Mouse (Mus musculus) hindbrain, embryonic 10.5 days (tissue): ENCODE measurements around the gene March6. TPM values are rescaled to one million over a fixed set of nuclear protein-coding genes. Genes with fewer than 3 reads are reported as not detected.

Experiments
- DNase-seq: peaks from one replicate; pipeline ENCODE4 v3.0.0-alpha.2; 2017; ENCODE audit warnings: low spot score
- H3K27ac ChIP-seq: fragments of 300-500 bp; sonication (generic); 2 replicates; pipeline ENCODE4 v1.5.1; 2016; ENCODE audit warnings: mild to moderate bottlenecking, moderate library complexity
- H3K27me3 ChIP-seq: fragments of 300-500 bp; sonication (generic); 2 replicates; pipeline ENCODE4 v1.6.1; 2016; ENCODE audit warnings: mild to moderate bottlenecking; ENCODE audit not compliant: poor library complexity, insufficient read depth, severe bottlenecking
- H3K36me3 ChIP-seq: fragments of 300-500 bp; sonication (generic); 2 replicates; pipeline ENCODE4 v1.6.1; 2016; ENCODE audit warnings: mild to moderate bottlenecking, moderate library complexity
- H3K4me1 ChIP-seq: fragments of 300-500 bp; sonication (generic); replicated peaks from 2 replicates; pipeline ENCODE4 v1.6.1; 2016; ENCODE audit warnings: mild to moderate bottlenecking
- H3K4me3 ChIP-seq: fragments of 300-500 bp; sonication (generic); 2 replicates; pipeline ENCODE4 v1.5.1; 2016; ENCODE audit warnings: mild to moderate bottlenecking, moderate library complexity
- H3K9me3 ChIP-seq: fragments of 300-500 bp; sonication (generic); 2 replicates; pipeline ENCODE4 v1.6.1; 2016; ENCODE audit warnings: mild to moderate bottlenecking, moderate library complexity
- WGBS: fragments of 180-500 bp; shearing (Covaris S2); methylation state at CpG from one replicate; pipeline ENCODE4 v1.1.7; 2016; 5-methylcytosine and 5-hydroxymethylcytosine counted together
- polyA plus RNA-seq: library from polyadenylated mRNA; unstranded; fragments of >200 nt; fragmentation: Nextera tagmentation; extraction: Ambion mirVana; gene quantifications from 2 replicates; pipeline ENCODE4 v1.2.1, GENCODE M21; 2016

Gene March6
- polyA plus RNA-seq, 1 experiment from 2014 or later, result 34.5 TPM

DNA sequence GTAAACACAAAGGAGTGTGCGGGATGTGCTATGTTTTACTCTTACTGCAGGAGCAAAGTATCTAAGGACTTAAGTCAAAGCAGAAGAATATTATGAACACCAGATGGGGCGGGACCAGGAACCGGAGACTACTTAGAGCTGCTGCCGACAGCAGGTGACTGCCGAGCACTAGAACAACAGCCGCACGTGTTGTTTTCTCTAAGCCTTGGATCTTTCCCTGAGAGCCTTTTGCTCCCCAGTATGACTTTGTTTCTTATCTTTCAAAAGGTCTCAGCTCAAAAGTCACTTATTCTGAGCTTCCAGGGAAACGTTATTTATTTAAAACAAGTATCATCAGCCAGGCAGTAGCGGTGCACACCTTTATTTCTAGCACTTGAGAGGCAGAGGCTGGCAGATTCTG, 36.0 kb downstream of the March6 start:
- H3K9me3 ChIP-seq, result no peaks in the 10 kb centered on the region
- WGBS, result 91% methylated on average over 9 of the region's 9 CpGs
- no peaks in the 10 kb centered on the region for H3K27me3 ChIP-seq
- H3K27ac ChIP-seq, result no peak overlapping the region
- no peaks in the 10 kb centered on the region for H3K4me1 ChIP-seq
- no peak overlapping the region for H3K4me3 ChIP-seq
- H3K36me3 ChIP-seq, result peaks cover 87% of the 10 kb centered on the region
- no peak for DNase-seq

DNA sequence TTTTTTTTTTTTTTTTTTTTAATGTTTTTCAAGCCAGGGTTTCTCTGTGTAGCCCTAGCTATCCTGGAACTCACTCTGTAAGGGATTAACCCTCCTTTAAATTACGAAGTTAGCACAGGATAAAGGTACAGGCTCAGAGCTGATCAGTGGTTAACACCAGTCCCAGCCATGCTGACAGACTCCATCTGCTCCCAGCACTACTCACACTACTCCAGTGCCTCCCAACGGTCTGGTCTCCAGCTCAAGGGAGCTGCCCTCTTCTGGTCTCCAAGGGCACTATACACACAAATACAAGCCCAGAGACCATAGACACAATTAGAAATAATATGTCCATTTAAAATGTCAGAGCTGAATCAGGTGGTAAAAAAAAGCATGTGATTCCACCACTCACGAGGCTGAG, 36.5 kb downstream of the March6 start:
- Histone ChIP-seq H3K9me3 (no peaks in the 10 kb centered on the region), H3K27me3 (no peaks in the 10 kb centered on the region), H3K4me3 (no peak overlapping the region), H3K4me1 (no peaks in the 10 kb centered on the region), H3K27ac (no peak overlapping the region), H3K36me3 (peaks cover 87% of the 10 kb centered on the region)
- 73% methylated on average over 3 of the region's 3 CpGs for WGBS
- DNase-seq, result no peak

DNA sequence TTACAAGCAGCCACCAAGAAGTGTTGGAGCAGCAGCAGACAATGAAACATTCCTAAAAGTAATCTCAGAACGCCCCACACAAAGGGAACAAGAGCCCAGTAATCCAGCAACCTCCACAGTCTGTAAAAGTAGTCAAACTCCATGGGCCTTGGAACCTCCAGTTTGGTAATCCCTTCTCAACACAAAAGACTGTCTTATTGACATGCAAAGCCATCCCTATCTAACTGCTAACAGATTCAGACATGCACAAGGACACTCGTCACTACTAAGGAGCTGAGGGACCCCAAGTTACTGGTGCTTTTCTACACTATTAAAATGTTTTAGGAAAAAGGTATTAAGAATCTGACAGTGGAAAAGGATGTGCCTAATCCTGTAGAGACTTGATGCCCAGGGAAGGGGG, 43.4 kb downstream of the March6 start:
- H3K27ac ChIP-seq, result no peak overlapping the region
- no peaks in the 10 kb centered on the region for H3K27me3 ChIP-seq
- 78% methylated on average over 2 of the region's 2 CpGs for WGBS
- peaks cover 84% of the 10 kb centered on the region for H3K36me3 ChIP-seq
- H3K4me1 ChIP-seq, result no peaks in the 10 kb centered on the region
- DNase-seq, result no peak
- no peaks in the 10 kb centered on the region for H3K9me3 ChIP-seq
- no peak overlapping the region for H3K4me3 ChIP-seq

DNA sequence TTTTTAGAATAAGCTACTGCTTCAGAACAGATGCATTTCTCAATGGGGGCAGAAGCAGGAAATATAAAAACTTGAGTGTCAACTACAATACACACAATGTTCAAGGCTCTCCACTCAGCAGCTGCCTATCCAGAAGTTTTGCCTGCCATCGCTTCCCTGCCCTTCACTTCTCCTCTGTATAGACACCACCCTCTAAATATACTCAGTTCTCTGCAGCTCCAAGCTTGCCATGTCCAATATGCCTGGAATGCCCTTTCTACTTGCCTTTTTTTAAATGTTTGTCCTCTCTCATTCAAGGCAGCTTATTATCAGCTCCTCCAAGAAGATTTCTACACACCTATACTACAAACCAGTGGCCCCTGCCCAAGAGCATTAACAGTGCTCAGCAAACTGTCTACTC, 54.2 kb downstream of the March6 start:
- 94% methylated on average over 1 of the region's 1 CpGs for WGBS
- H3K36me3 ChIP-seq, result peaks cover 81% of the 10 kb centered on the region

DNA sequence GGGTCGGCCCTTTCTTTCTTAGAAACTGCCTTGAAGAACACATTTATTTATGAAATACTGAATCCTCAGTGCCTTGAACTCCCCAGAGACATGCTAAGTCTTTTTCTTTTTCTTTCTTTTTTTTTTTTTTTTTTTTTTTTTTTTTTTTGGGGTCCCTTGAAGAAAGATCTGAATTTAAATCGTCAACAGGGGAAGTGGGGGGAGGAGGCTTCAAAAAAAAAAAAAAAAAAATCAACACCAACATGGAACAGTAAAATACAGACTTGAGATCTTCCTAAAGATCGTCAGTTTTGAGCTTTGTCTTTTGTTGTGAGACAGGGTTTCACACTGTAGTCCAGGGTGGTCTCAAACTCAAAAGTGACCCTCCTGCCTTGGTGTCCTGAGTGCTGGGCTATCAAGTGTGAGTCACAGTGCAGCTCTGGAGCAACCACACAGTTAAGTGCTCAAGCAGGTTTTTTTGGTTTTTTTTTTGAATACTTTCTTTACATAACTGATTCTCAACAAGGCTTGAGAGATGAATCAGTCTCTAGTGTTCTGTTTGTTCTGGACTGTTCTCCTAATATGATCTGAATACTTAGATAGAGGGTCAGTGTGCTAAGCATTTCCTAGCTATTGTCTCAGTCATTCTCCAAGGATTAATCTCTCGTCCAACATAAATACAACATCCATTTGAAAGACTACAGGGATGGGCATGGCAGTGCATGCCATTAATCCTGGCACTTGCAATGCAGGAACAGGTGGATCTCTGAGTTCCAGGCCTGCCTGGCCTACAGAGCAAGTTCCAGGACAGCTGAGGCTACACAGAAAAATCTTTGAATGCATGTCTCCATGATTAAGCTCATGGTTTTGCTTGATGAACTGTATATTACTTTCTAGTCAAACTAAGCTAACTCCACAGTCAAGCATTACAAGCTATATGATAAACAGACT, 57.9 kb downstream of the March6 start:
- 90% methylated on average over 4 of the region's 4 CpGs for WGBS
- Histone ChIP-seq H3K27ac (no peak overlapping the region), H3K27me3 (no peaks in the 10 kb centered on the region), H3K9me3 (no peaks in the 10 kb centered on the region), H3K36me3 (peaks cover 74% of the 10 kb centered on the region), H3K4me3 (no peak overlapping the region), H3K4me1 (no peaks in the 10 kb centered on the region)
- no peak for DNase-seq

More for the DNA sequence above, 54.2 kb downstream of the March6 start:
- no peak overlapping the region for H3K27ac ChIP-seq
- H3K9me3 ChIP-seq, result no peaks in the 10 kb centered on the region
- no peaks in the 10 kb centered on the region for H3K4me1 ChIP-seq
- no peak for DNase-seq
- H3K27me3 ChIP-seq, result no peaks in the 10 kb centered on the region
- no peak overlapping the region for H3K4me3 ChIP-seq

- Histone ChIP-seq H3K27ac (no peak overlapping the region), H3K36me3 (peaks cover 75% of the 10 kb centered on the region), H3K4me3 (no peak overlapping the region), H3K27me3 (no peaks in the 10 kb centered on the region), H3K4me1 (no peaks in the 10 kb centered on the region), H3K9me3 (no peaks in the 10 kb centered on the region)
- 93% methylated on average over 4 of the region's 4 CpGs for WGBS
- no peak for DNase-seq
Measured at GRCm38 (mm10) chr15:31471529-31471928, 59.3 kb downstream of the March6 start.

DNA sequence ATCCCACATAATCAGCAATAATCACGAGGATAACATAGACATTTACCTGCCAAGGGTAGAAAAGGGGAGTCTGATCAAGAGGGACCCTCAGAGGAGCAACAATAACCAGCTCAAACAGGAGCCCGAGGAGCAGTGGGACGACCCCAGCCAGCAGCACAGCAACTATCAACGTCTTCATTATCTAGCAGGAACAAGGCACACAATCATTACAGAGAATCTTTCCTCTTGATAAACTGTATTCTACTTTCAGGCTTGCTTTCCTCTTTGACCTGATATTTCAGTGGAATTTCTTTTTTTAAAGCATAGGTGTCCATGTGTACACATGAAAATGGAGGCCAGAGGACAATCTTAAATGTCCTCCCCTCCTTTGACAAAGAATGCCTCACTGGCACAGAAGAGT, 61.4 kb downstream of the March6 start:
- H3K4me1 ChIP-seq, result no peaks in the 10 kb centered on the region
- no peaks in the 10 kb centered on the region for H3K27me3 ChIP-seq
- no peak for DNase-seq
- H3K36me3 ChIP-seq, result peaks cover 80% of the 10 kb centered on the region
- no peak overlapping the region for H3K27ac ChIP-seq
- H3K9me3 ChIP-seq, result no peaks in the 10 kb centered on the region
- H3K4me3 ChIP-seq, result no peak overlapping the region
- 87% methylated on average over 4 of the region's 4 CpGs for WGBS

- DNase-seq, result no peak
- WGBS, result 92% methylated on average over 5 of the region's 5 CpGs
- no peak overlapping the region for H3K4me3 ChIP-seq
- H3K27ac ChIP-seq, result no peak overlapping the region
- no peaks in the 10 kb centered on the region for H3K9me3 ChIP-seq
- H3K27me3 ChIP-seq, result no peaks in the 10 kb centered on the region
- H3K4me1 ChIP-seq, result no peaks in the 10 kb centered on the region
- peaks cover 81% of the 10 kb centered on the region for H3K36me3 ChIP-seq
Measured at GRCm38 (mm10) chr15:31468806-31469205, 62.0 kb downstream of the March6 start.

- Histone ChIP-seq H3K4me3 (no peak overlapping the region), H3K27me3 (no peaks in the 10 kb centered on the region), H3K36me3 (peaks cover 93% of the 10 kb centered on the region), H3K9me3 (no peaks in the 10 kb centered on the region), H3K27ac (no peak overlapping the region), H3K4me1 (no peaks in the 10 kb centered on the region)
- 84% methylated on average over 1 of the region's 1 CpGs for WGBS
- DNase-seq, result no peak
Measured at GRCm38 (mm10) chr15:31466749-31467148, 64.1 kb downstream of the March6 start.

DNA sequence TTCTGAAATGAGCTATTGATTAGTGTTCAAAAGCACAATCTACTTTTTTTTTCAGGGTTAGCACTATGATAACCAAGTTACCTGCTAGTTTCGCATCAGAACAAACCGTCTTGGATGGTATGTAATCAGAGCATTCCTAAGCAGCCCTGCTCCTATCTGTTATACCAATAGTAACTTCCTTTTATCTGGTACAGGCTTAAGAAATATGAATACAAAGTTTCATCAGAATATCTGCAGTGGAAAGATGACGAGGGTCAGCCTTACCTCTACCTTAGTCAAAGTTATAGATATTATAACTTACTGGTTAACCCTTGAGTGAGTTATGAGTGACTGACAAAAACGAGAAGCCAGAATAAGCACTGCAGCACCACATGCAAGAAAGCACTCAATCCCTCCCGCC, 64.6 kb downstream of the March6 start:
- Histone ChIP-seq H3K9me3 (no peaks in the 10 kb centered on the region), H3K36me3 (peaks cover 93% of the 10 kb centered on the region)

DNA sequence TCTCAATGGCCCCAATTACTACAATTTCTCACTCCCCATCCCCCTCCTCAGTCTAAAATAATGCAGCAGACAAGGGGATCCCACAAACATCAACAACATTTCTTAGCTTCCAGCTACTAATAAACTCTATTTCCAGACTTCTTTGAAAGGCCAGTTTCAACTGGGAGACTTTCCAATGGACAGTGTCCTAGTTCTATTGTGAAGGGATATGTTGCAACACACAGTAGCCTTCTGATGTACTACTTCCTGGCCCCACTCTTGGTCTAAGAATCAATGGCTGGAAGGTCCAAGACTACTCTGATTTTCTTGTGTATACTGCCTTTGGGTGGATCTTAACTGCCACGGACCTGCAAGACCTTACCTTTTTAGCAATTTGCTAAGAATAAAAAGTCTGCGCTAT, 65.0 kb downstream of the March6 start:
- H3K27me3 ChIP-seq, result no peaks in the 10 kb centered on the region
- WGBS, result 97% methylated on average over 2 of the region's 2 CpGs
- H3K4me1 ChIP-seq, result no peaks in the 10 kb centered on the region
- no peak overlapping the region for H3K27ac ChIP-seq
- no peak overlapping the region for H3K4me3 ChIP-seq
- H3K9me3 ChIP-seq, result no peaks in the 10 kb centered on the region
- H3K36me3 ChIP-seq, result peaks cover 93% of the 10 kb centered on the region
- DNase-seq, result no peak

More for the DNA sequence above, 64.6 kb downstream of the March6 start:
- WGBS, result 90% methylated on average over 5 of the region's 5 CpGs
- Histone ChIP-seq H3K4me3 (no peak overlapping the region), H3K27ac (no peak overlapping the region), H3K27me3 (no peaks in the 10 kb centered on the region), H3K4me1 (no peaks in the 10 kb centered on the region)
- DNase-seq, result no peak

DNA sequence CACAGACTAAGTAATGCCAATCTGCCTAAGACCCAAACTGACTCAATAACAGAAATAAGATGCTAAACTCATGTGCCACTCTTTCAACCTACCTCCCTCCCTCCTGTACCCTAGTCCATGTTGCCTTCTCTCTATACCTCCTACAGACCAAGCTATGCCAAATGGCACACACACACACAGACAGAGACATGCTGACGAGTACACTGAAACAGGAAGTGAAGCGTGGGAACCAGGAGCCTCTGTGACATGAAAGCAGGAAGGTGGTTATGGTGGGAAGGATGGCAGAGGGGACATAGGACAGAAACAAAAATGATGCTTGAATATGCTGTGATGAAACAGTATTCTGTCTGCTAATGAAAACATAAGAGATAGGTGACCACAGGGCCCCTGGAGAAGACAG, 70.3 kb downstream of the March6 start:
- Histone ChIP-seq H3K4me1 (no peaks in the 10 kb centered on the region), H3K4me3 (no peak overlapping the region), H3K36me3 (peaks cover 87% of the 10 kb centered on the region), H3K27me3 (no peaks in the 10 kb centered on the region), H3K9me3 (no peaks in the 10 kb centered on the region), H3K27ac (no peak overlapping the region)
- WGBS, result 88% methylated on average over 2 of the region's 2 CpGs
- DNase-seq, result no peak

- peaks cover 71% of the 10 kb centered on the region for H3K36me3 ChIP-seq
- no peak overlapping the region for H3K4me3 ChIP-seq
- H3K27ac ChIP-seq, result no peak overlapping the region
- H3K4me1 ChIP-seq, result peaks cover 5% of the 10 kb centered on the region; the same call in 1 of the 2 replicates
- no peaks in the 10 kb centered on the region for H3K27me3 ChIP-seq
- WGBS, result 92% methylated on average over 7 of the region's 7 CpGs
- no peak for DNase-seq
- no peaks in the 10 kb centered on the region for H3K9me3 ChIP-seq
Measured at GRCm38 (mm10) chr15:31458081-31458480, 72.8 kb downstream of the March6 start.
